Mouse (Mus musculus): ENCODE measurements at regions not wholly inside any gene's neighbourhood (a gene's known extent, or its start where the extent isn't known, plus 50 kb on each side); places are given as distances from the start of the nearest gene placed in this dataset.

GRCm38 (mm10) chr1:72764522-72764921, 53.4 kb downstream of the Rpl37a start:
- no peak for DNase-seq (ENCODE audit: low spot score in 2 of 2)

DNA sequence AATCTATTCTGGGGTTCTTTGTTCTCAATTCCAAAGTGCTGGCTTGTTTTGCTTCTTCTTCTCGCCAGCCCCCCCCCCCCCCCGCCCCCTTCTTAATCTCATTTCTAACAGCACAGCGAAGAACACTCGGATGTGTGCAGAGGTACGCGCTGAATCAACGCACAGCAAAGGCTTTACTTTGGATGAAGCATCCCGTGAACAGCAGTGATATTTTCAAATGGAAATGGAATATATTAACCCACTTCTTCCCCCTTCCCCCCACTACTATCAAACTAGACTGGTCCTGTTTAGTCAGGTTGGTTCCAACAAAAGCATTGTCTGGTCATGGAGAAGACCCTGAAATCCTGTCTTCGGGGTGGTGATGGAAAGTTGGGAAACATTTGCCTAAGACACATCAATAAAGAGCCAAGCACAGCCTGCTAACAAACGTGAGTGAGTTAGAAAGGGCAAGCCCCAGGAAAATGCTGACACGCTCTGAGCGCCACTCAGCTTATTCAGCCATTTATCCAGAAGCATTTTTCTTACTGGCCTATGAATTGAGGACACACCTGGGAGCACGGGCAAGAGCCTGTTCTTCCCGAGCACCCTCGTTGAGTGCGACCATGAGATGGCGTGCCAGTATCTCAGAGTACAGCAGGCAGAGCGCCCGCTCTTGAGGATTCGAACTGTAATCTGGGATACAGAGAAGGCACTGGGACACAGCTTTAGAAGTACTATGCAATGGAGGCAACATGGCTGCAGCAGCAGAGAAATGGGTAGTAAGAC, 54.1 kb downstream of the Rpl37a start:
- no peak for DNase-seq (ENCODE audit: low spot score in 2 of 2)

- no peak for DNase-seq (ENCODE audit: low spot score in 2 of 2)
Observed at GRCm38 (mm10) chr1:72769428-72769827, 54.9 kb upstream of the Igfbp2 start.

GRCm38 (mm10) chr1:72772708-72773107, 51.6 kb upstream of the Igfbp2 start:
- DNase-seq (ENCODE audit: low spot score in 2 of 2): no peak

DNA sequence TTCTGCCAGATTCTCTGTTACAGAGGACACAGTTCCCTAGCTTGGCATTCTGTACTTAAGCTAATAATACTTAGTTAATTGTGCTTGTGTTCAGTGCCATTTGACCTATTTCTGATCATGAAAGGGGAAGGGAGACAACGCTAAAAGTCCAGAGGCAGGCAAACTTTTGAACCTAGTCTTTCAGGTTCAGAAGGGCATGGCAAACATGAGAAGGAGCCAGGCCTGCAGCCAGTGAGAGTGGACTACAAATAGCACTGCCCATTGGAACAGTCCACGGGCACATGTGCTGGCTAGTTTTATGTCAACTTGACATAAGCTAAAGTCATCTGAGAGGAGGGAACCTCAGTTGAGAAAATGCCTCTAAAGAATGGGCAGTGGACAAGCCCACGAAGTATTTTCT, 51.1 kb upstream of the Igfbp2 start:
- DNase-seq (ENCODE audit: low spot score in 2 of 2): peak; percentile 16 to 48
